Mouse (Mus musculus): ENCODE data around the gene Vgll4.
A peak's percentile ranks its signal among the peaks of the same experiment; 100 is the strongest.

Gene Vgll4

GRCm38 (mm10) chr6:114972988-114973387 lies 3.2 kb upstream of the Vgll4 start:
- no peak for DNase-seq

GRCm38 (mm10) chr6:114970895-114971294 lies 1.1 kb upstream of the Vgll4 start:
- no peak for DNase-seq

- DNase-seq: no peak
Measured at GRCm38 (mm10) chr6:114970386-114970785, 592 bp upstream of the Vgll4 start.

GRCm38 (mm10) chr6:114968361-114969212 lies 1.2 kb downstream of the Vgll4 start:
- peak; percentile 80 to 85 for DNase-seq

- DNase-seq: no peak
Measured at GRCm38 (mm10) chr6:114967623-114968022, 2.2 kb downstream of the Vgll4 start.

GRCm38 (mm10) chr6:114966396-114967154 lies 3.2 kb downstream of the Vgll4 start:
- DNase-seq: no peak

GRCm38 (mm10) chr6:114965802-114966201 lies 4.0 kb downstream of the Vgll4 start:
- DNase-seq: no peak

- no peak for DNase-seq
Measured at GRCm38 (mm10) chr6:114965396-114965795, 4.4 kb downstream of the Vgll4 start.

- DNase-seq: no peak
Measured at GRCm38 (mm10) chr6:114964235-114964634, 5.6 kb downstream of the Vgll4 start.

GRCm38 (mm10) chr6:114963636-114964035 lies 6.2 kb downstream of the Vgll4 start:
- DNase-seq: no peak

- DNase-seq: no peak
Measured at GRCm38 (mm10) chr6:114961276-114962068, 8.3 kb downstream of the Vgll4 start.

GRCm38 (mm10) chr6:114959012-114959398 lies 10.8 kb downstream of the Vgll4 start:
- DNase-seq: no peak

- DNase-seq: no peak
Measured at GRCm38 (mm10) chr6:114958249-114959011, 11.4 kb downstream of the Vgll4 start.

- no peak for DNase-seq
Measured at GRCm38 (mm10) chr6:114957756-114958155, 12.0 kb downstream of the Vgll4 start.

GRCm38 (mm10) chr6:114954496-114954895 lies 15.3 kb downstream of the Vgll4 start:
- no peak for DNase-seq

GRCm38 (mm10) chr6:114953601-114954000 lies 16.2 kb downstream of the Vgll4 start:
- DNase-seq: no peak

- DNase-seq: no peak
Measured at GRCm38 (mm10) chr6:114952356-114952755, 17.4 kb downstream of the Vgll4 start.

GRCm38 (mm10) chr6:114944456-114945438 lies 25.0 kb downstream of the Vgll4 start:
- no peak for DNase-seq

GRCm38 (mm10) chr6:114941201-114941849 lies 28.5 kb downstream of the Vgll4 start:
- no peak for DNase-seq

GRCm38 (mm10) chr6:114939666-114940065 lies 30.1 kb downstream of the Vgll4 start:
- DNase-seq: no peak

GRCm38 (mm10) chr6:114936941-114937313 lies 32.9 kb downstream of the Vgll4 start:
- no peak for DNase-seq
